Comparison of ENCODE assay signal across 16 mouse cellular contexts in the genomic region with DNA sequence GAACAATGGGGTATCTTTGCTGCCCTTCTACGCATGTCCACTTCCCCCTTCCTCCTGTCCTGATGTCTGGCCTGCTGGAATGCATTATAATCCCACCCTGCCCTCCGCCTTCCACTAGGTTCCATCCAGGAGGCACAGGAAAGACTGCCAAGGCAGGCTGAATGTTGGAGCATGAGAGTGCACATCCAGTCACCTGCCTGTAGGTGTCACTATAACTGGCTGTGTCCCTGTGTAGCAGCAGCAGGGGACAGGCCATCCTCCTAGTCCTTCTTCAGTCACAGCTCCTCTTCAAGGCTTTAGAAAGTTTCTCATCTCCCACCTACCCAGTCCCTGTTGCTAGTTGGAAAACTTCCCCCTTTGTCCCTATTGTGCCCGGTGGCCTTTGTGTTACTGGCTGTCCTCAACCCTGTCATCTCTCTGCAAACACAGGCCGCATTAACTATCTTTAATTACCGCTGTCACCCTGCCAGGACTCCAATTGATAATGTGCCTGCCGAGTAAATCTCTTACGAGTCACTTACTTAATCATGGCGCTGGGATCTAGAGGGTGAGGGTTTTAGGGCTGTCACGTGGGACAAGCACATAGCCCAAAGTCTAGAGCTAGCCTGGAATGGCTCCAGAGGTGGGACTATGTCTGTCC.
DNase-seq lines count a peak whose midpoint lies in the region; ATAC-seq and TF ChIP-seq lines count a peak whose summit lies in the region.
"Had no signal": no experiment of that assay in that cellular context is flagged by ENCODE, and none has a peak within 500 bp of the region (broad histone marks: within the 10 kb centered on the region; RNA-seq: fewer than 3 reads in every experiment).

No protein-coding gene starts in this region.

- H3K79me2 ChIP-seq in MEL (ENCODE audit: control insufficient read depth, insufficient read depth, low read length, poor library complexity): no peaks in the 10 kb centered on the region

- no peaks in the 10 kb centered on the region for H3K27me3 ChIP-seq in hindbrain, embryonic 11.5 days (ENCODE audit: control insufficient read depth, insufficient read depth, low read length)
- H3K27me3 ChIP-seq in hindbrain, embryonic 10.5 days (ENCODE audit: insufficient read depth, poor library complexity, severe bottlenecking): no peaks in the 10 kb centered on the region
- no peaks in the 10 kb centered on the region for H3K27me3 ChIP-seq in MEL (ENCODE audit: control insufficient read depth in 1 of 2, insufficient read depth in 2 of 2, low read length in 2 of 2)
- H3K27me3 ChIP-seq: heart, embryonic 12.5 days; limb, embryonic 15.5 days; neural tube, embryonic 13.5 days had no signal

- H3K9me3 ChIP-seq in hindbrain, embryonic 11.5 days (ENCODE audit: control insufficient read depth, low read length): no peaks in the 10 kb centered on the region
- H3K9me3 ChIP-seq in hindbrain, embryonic 10.5 days: no peaks in the 10 kb centered on the region
- no peaks in the 10 kb centered on the region for H3K9me3 ChIP-seq in MEL (replicated peaks; ENCODE audit: insufficient read depth, low read length)
- H3K9me3 ChIP-seq: hindbrain, embryonic 13.5 days; limb, embryonic 15.5 days; neural tube, embryonic 13.5 days had no signal

- TF ChIP-seq EP300 in MEL (IDR thresholded peaks at IDR 0.05; ENCODE audit: low read depth in 1 of 2, low read length in 2 of 2): no peak

- ATAC-seq in hindbrain, embryonic 11.5 days (ENCODE audit: low FRiP score): no peak
- ATAC-seq: CD4-positive, CD25-positive, alpha-beta regulatory T cell, adult 4 months had no signal

- TF ChIP-seq POLR2A in lung, adult 2 months (IDR thresholded peaks at IDR 0.05; ENCODE audit: borderline replicate concordance, extremely low read depth, low read depth, low read length): no peak
- TF ChIP-seq POLR2A in MEL (IDR thresholded peaks at IDR 0.05; ENCODE audit: control insufficient read depth in 1 of 2, insufficient read depth in 1 of 2, low read depth in 1 of 2, low read length in 2 of 2, poor library complexity in 1 of 2): no peak

- WGBS in hindbrain, embryonic 11.5 days: 73% methylated on average over 9 of the region's 9 CpGs
- WGBS in hindbrain, embryonic 10.5 days: 78% methylated on average over 9 of the region's 9 CpGs
- 68% methylated on average over 9 of the region's 9 CpGs for WGBS in lung, adult 2 months

- H3K4me1 ChIP-seq in hindbrain, embryonic 11.5 days (replicated peaks; ENCODE audit: control insufficient read depth, insufficient read depth, low read length): no peaks in the 10 kb centered on the region
- H3K4me1 ChIP-seq in hindbrain, embryonic 10.5 days (replicated peaks): 0 out of 2 replicates have a peak, but pooled peaks cover 3% of the 10 kb centered on the region
- no peaks in the 10 kb centered on the region for H3K4me1 ChIP-seq in lung, adult 2 months (ENCODE audit: control insufficient read depth, insufficient read depth, low read length)
- H3K4me1 ChIP-seq in MEL (ENCODE audit: control insufficient read depth in 1 of 2, insufficient read depth in 2 of 2, low read length in 2 of 2): no peaks in the 10 kb centered on the region
- H3K4me1 ChIP-seq: heart, embryonic 12.5 days; limb, embryonic 15.5 days; neural tube, embryonic 13.5 days had no signal

- H3K27ac ChIP-seq in hindbrain, embryonic 11.5 days (ENCODE audit: low read depth, low read length): no peak overlapping the region
- no peak overlapping the region for H3K27ac ChIP-seq in hindbrain, embryonic 10.5 days
- no peak overlapping the region for H3K27ac ChIP-seq in MEL (ENCODE audit: control insufficient read depth, low read depth, low read length)
- H3K27ac ChIP-seq: hindbrain, embryonic 13.5 days; limb, embryonic 15.5 days; neural tube, embryonic 13.5 days had no signal

- H3K36me3 ChIP-seq in hindbrain, embryonic 11.5 days (ENCODE audit: control insufficient read depth, insufficient read depth, low read length): no peaks in the 10 kb centered on the region
- H3K36me3 ChIP-seq in hindbrain, embryonic 10.5 days: no peaks in the 10 kb centered on the region
- no peaks in the 10 kb centered on the region for H3K36me3 ChIP-seq in MEL (ENCODE audit: control insufficient read depth in 1 of 2, insufficient read depth in 2 of 2, low read length in 2 of 2)
- H3K36me3 ChIP-seq: heart, embryonic 12.5 days; hindbrain, embryonic 13.5 days; limb, embryonic 15.5 days; neural tube, embryonic 13.5 days had no signal

- peak; percentile 21 for DNase-seq in hindbrain, embryonic 11.5 days (ENCODE audit: low spot score)
- no peak for DNase-seq in hindbrain, embryonic 10.5 days (ENCODE audit: low spot score)
- no peak for DNase-seq in lung, adult 2 months
- DNase-seq in lung, postnatal 14 days: no peak
- DNase-seq in MEL (ENCODE audit: low read depth, low spot score): no peak
- peak; percentile 47 for DNase-seq in retina, embryonic 14.5 days (ENCODE audit: low spot score)
- no peak for DNase-seq in spleen, adult 12 weeks (ENCODE audit: low spot score)
- DNase-seq: adrenal gland, postnatal 10 days; cerebellum, postnatal 36 days; gastrocnemius, postnatal 14 days; kidney, adult 18-20 months had no signal

- TF ChIP-seq RAD21 in MEL (IDR thresholded peaks at IDR 0.05; ENCODE audit: low read depth, low read length): no peak

- H3K4me3 ChIP-seq in hindbrain, embryonic 11.5 days (ENCODE audit: low read depth, low read length): no peak overlapping the region
- no peak overlapping the region for H3K4me3 ChIP-seq in hindbrain, embryonic 10.5 days
- H3K4me3 ChIP-seq in lung, adult 2 months (replicated peaks; ENCODE audit: extremely low read depth, low read depth, low read length): no peak overlapping the region
- H3K4me3 ChIP-seq in MEL (ENCODE audit: control insufficient read depth in 1 of 2, insufficient read depth in 1 of 2, low read depth in 2 of 2, low read length in 2 of 2): no peak overlapping the region
- H3K4me3 ChIP-seq: heart, embryonic 12.5 days; hindbrain, embryonic 13.5 days; limb, embryonic 15.5 days; neural tube, embryonic 13.5 days had no signal

- TF ChIP-seq CTCF in lung, adult 2 months (IDR thresholded peaks at IDR 0.05; ENCODE audit: insufficient read depth, low read length): peak; percentile 46; the same call in 1 of the 2 replicates
- peak in 2 of 3 experiments; percentile 8 to 35; a peak in 2 of 6 replicates for TF ChIP-seq CTCF in MEL (IDR thresholded peaks at IDR 0.05 in 2 of 3, conservative IDR thresholded peaks at IDR 0.05 in 1 of 3; ENCODE audit: control insufficient read depth in 1 of 3, insufficient read depth in 1 of 3, low read depth in 2 of 3, low read length in 3 of 3, poor library complexity in 1 of 3, severe bottlenecking in 1 of 3)

- no peak overlapping the region for H3K9ac ChIP-seq in hindbrain, embryonic 11.5 days (ENCODE audit: low read depth, low read length)
- no peak overlapping the region for H3K9ac ChIP-seq in MEL (ENCODE audit: control insufficient read depth, low read depth, low read length, poor library complexity, severe bottlenecking)
- H3K9ac ChIP-seq: heart, embryonic 12.5 days; hindbrain, embryonic 13.5 days; limb, embryonic 15.5 days; neural tube, embryonic 13.5 days had no signal

- H3K4me2 ChIP-seq in hindbrain, embryonic 11.5 days (replicated peaks; ENCODE audit: low read depth, low read length): no peak overlapping the region
- H3K4me2 ChIP-seq: heart, embryonic 12.5 days; hindbrain, embryonic 13.5 days; limb, embryonic 15.5 days; neural tube, embryonic 13.5 days had no signal

TF ChIP-seq in MEL, 35 proteins besides CTCF, POLR2A, EP300 and RAD21:
- no peak for TF ChIP-seq RCOR1 (IDR thresholded peaks at IDR 0.05; ENCODE audit: low read depth, low read length)
- TF ChIP-seq USF2 (IDR thresholded peaks at IDR 0.05; ENCODE audit: borderline replicate concordance in 1 of 2, insufficient read depth in 1 of 2, low read depth in 1 of 2, low read length in 2 of 2): no peak
- TF ChIP-seq NRF1 (IDR thresholded peaks at IDR 0.05; ENCODE audit: insufficient read depth, low read depth, low read length, poor library complexity, severe bottlenecking): no peak
- no peak for TF ChIP-seq ZMIZ1 (IDR thresholded peaks at IDR 0.05; ENCODE audit: low read depth, low read length)
- TF ChIP-seq TAL1 (IDR thresholded peaks at IDR 0.05; ENCODE audit: low read length): no peak
- no peak for TF ChIP-seq USF1 (IDR thresholded peaks at IDR 0.05; ENCODE audit: low read depth, low read length)
- no peak for TF ChIP-seq E2F4 (IDR thresholded peaks at IDR 0.05; ENCODE audit: borderline replicate concordance, low read depth, low read length)
TF ChIP-seq in MEL: peak in this region for 0.

Comparison
In these comparisons a context has a peak if more than half of its experiments do, and no peak if none do; other contexts are left out.
1. DNase-seq: peak in hindbrain, embryonic 11.5 days (single experiment) and retina, embryonic 14.5 days (single experiment); none in hindbrain, embryonic 10.5 days (single experiment), lung, adult 2 months (single experiment), lung, postnatal 14 days (single experiment), MEL (single experiment) and spleen, adult 12 weeks (single experiment).